Mouse (Mus musculus) layer of hippocampus, postnatal 36 days (tissue): ENCODE measurements around the gene Pla2g6. TPM values are rescaled to one million over a fixed set of nuclear protein-coding genes. Genes with fewer than 3 reads are reported as not detected.

Experiments
- DNase-seq, 2 experiments: peaks; one replicate each; pipeline ENCODE4 v3.0.0; 2022
- total RNA-seq, 2 experiments: library from RNA; stranded (reverse); gene quantifications; 2 replicates each; pipeline ENCODE4 v1.2.3; 2021

Pla2g6 gene
- total RNA-seq, 2 experiments from 2014 or later, result 22.3 to 23.1 TPM

- DNase-seq, result no peak
Measured at GRCm38 (mm10) chr15:79322281-79322990, 5.8 kb downstream of the Pla2g6 start.

GRCm38 (mm10) chr15:79321733-79322190 is 6.4 kb downstream of the Pla2g6 start:
- DNase-seq, result no peak

GRCm38 (mm10) chr15:79313848-79314369 is 14.3 kb downstream of the Pla2g6 start:
- DNase-seq, result no peak

- no peak for DNase-seq
Measured at GRCm38 (mm10) chr15:79307861-79308260, 20.3 kb downstream of the Pla2g6 start.

- DNase-seq, result no peak
Measured at GRCm38 (mm10) chr15:79306043-79306637, 22.1 kb downstream of the Pla2g6 start.

- DNase-seq, result no peak
Measured at GRCm38 (mm10) chr15:79304832-79305231, 23.4 kb downstream of the Pla2g6 start.

GRCm38 (mm10) chr15:79303725-79304124 is 24.5 kb downstream of the Pla2g6 start:
- no peak for DNase-seq

- no peak for DNase-seq
Measured at GRCm38 (mm10) chr15:79299563-79300155, 28.5 kb downstream of the Pla2g6 start.

GRCm38 (mm10) chr15:79298553-79298952 is 29.6 kb downstream of the Pla2g6 start:
- DNase-seq, result no peak

GRCm38 (mm10) chr15:79292779-79293178 is 35.4 kb downstream of the Pla2g6 start:
- DNase-seq, result no peak

- no peak for DNase-seq
Measured at GRCm38 (mm10) chr15:79290340-79290739, 37.9 kb downstream of the Pla2g6 start.

- no peak for DNase-seq
Measured at GRCm38 (mm10) chr15:79289441-79289840, 38.7 kb downstream of the Pla2g6 start.

GRCm38 (mm10) chr15:79288387-79288786 is 39.8 kb downstream of the Pla2g6 start:
- no peak for DNase-seq

GRCm38 (mm10) chr15:79287091-79287490 is 41.1 kb downstream of the Pla2g6 start:
- no peak for DNase-seq

GRCm38 (mm10) chr15:79286141-79286540 is 42.0 kb downstream of the Pla2g6 start:
- no peak for DNase-seq

- no peak for DNase-seq
Measured at GRCm38 (mm10) chr15:79285399-79285798, 42.8 kb downstream of the Pla2g6 start, which contains the start of gene Baiap2l2. TSS of gene Baiap2l2 (minus strand) at chr15:79285537.

GRCm38 (mm10) chr15:79283371-79283770 is 44.8 kb downstream of the Pla2g6 start:
- DNase-seq, result no peak

- DNase-seq, result no peak
Measured at GRCm38 (mm10) chr15:79282434-79282833, 45.8 kb downstream of the Pla2g6 start.

GRCm38 (mm10) chr15:79281389-79281788 is 46.8 kb downstream of the Pla2g6 start:
- no peak for DNase-seq

GRCm38 (mm10) chr15:79280850-79281249 is 47.3 kb downstream of the Pla2g6 start:
- DNase-seq, result no peak

- no peak for DNase-seq
Measured at GRCm38 (mm10) chr15:79280209-79280608, 48.0 kb downstream of the Pla2g6 start.

GRCm38 (mm10) chr15:79277728-79278127 is 50.5 kb downstream of the Pla2g6 start:
- no peak for DNase-seq

GRCm38 (mm10) chr15:79273020-79273419 is 55.2 kb downstream of the Pla2g6 start:
- DNase-seq, result no peak
